Mouse (Mus musculus) right cerebral cortex, adult 2 months (tissue): Measurements from ENCODE around the gene Xpr1.

Experiments used
- DNase-seq, 2 experiments: peaks; one replicate each; pipeline ENCODE4 v3.0.0; 2021 to 2022; ENCODE audit warnings: low spot score in 2 of 2

Xpr1 gene

DNA sequence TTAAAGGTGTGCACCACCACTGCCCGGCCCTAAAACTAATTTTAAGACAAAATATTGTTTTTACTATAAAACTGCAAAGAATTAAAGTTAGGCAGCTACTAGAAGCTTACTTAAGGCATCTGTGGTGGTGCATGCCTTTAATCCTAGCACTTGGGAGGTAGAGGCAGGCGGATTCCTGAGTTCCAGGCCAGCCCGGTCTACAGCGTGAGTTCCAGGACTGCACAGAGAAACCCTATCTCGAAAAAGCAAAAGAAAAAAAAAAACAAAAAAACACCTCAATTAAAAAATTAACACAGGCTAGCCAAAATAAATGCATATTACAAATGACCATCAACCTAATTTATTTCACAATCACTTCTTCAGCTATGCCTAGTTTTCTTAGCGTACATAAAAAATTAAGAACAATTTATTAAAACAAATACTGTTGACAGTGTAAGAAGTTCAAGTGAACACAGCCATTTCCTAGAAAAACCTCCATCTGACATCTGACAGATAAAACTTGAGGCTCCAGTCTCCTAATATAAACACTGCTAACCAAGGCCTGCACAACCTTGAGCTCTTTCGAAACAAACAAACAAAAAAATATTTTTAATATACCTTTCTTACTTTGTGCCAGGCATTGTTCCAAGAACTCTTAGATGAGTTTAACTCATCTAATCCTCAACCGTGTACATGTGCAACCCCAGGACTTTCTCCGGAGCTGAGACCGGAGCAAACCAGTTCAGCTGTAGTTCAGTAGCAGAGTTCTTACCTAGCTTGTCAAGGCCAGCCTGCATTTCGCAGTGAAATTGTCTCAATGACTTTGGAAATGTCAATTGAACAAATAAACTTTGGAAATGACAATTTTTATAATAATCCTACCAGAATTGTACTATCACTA lies 9.3 kb downstream of the Xpr1 start:
- no peak for DNase-seq

DNA sequence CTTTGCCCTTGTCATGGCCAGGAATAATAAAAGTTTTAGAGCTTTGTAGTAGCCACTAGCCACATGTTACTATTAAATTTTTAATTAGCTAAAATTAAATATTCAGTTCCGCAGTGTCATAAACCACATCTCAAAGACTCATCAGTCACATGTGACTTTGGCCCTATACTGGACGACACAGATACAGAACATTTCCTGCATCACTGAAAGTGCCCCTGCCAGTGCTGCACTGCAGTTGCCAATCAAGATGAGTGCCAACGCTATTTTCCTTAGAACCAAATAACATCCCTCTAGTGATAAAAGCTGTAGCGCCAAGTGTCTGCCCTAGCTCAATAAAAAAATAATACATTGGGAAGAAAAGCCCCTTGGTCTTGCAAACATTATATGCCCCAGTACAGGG lies 17.2 kb downstream of the Xpr1 start:
- DNase-seq = no peak

GRCm38 (mm10) chr1:155394829-155395228 lies 22.4 kb downstream of the Xpr1 start:
- DNase-seq = no peak

- no peak for DNase-seq
Observed at GRCm38 (mm10) chr1:155394021-155394420, 23.2 kb downstream of the Xpr1 start.

- no peak for DNase-seq
Observed at GRCm38 (mm10) chr1:155392825-155393224, 24.4 kb downstream of the Xpr1 start.

DNA sequence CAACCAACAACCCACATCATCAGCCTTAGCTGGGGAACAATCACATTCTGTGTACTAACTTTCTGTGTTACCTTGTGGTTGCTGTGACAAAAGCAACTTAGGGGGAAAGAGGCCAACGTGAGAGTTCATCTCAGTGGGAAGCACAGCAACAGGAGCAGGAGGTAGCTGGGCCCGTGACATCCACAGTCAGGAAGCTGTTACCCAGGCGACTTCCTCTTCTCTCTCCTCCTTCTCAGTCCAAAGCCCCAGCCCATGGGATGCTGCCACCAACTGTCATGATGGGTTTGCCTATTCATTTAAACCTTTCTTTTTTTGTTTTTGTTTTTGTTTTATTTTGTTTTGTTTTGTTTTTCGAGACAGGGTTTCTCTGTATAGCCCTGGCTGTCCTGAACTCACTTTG lies 25.7 kb downstream of the Xpr1 start:
- no peak for DNase-seq

DNA sequence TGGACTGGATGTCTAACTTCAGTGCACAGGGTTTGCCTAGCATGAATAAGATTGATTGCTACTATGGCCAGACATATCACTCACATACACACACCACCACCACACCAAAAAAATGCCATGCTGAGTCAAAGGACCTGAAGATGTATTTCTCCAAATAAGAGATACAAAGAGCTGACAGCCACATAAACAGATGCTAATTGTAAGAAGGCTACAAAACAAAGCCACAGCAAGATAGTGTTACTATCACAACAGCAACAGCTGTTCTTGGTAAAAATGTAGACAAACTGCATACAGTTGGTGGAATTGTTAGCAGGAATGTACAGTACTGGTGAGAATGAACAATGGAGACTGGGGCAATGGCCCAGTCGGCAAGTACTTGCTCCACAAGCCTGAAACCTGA lies 28.8 kb downstream of the Xpr1 start:
- no peak for DNase-seq

- DNase-seq = peak in 1 of 2 experiments; percentile 41
Observed at GRCm38 (mm10) chr1:155386551-155386950, 30.7 kb downstream of the Xpr1 start.

- DNase-seq = no peak
Observed at GRCm38 (mm10) chr1:155383319-155384302, 33.6 kb downstream of the Xpr1 start.

DNA sequence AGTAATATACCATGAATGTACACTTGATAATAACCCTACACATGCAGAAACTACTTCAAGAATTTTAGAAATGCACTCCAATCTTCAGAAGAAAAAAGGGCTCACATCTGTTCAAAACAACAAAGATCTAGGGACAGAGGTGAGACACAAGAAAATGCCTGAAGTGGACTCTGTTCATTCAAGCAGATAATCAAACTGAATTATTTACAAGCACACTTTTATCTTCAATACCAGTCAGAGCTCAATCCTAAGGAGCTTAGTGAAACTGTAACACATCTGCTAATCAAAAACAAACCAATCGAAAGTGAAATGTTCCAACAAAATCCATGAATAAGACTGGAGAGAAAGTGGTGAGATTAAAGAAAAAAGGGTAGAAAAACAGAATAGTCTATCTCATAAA lies 35.3 kb downstream of the Xpr1 start:
- no peak for DNase-seq

DNA sequence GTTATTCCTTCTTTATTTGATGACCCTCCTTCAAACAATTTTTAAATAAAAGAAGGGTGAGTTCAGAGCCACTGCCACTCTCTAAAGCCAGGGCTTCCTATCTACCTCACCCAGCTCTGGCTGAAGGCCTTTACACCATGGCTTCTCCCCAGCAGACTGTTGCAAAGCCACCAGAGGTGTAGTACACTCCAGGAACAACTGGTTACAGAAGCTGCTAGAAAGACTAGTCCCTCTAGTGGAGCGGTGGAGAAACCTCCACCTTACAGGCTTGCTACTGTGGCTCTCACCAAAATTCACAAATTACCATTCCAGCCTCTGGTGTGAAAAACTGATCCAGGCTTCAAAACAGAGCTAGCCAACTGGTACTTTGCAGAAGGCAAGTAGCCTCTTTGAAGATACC lies 37.9 kb downstream of the Xpr1 start:
- no peak for DNase-seq

DNA sequence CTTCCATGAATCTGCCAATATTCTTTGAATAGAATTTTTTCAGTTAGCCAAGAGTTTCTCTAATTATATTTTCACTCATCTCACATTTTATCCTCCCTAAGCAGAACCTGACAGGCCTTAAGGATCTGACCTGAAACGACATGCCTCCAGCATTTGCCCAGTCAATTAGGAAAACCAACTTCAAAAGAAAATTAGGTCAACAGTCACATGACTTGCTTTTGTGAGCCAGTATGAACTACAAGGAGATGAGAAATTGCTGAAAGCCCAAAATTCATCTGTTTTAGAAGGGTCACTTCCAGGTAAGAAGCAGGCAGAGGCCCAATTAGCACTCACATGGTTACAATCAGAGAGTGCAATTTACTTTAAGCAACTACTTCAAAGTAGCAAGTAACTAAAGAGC lies 44.4 kb downstream of the Xpr1 start:
- DNase-seq = no peak

DNA sequence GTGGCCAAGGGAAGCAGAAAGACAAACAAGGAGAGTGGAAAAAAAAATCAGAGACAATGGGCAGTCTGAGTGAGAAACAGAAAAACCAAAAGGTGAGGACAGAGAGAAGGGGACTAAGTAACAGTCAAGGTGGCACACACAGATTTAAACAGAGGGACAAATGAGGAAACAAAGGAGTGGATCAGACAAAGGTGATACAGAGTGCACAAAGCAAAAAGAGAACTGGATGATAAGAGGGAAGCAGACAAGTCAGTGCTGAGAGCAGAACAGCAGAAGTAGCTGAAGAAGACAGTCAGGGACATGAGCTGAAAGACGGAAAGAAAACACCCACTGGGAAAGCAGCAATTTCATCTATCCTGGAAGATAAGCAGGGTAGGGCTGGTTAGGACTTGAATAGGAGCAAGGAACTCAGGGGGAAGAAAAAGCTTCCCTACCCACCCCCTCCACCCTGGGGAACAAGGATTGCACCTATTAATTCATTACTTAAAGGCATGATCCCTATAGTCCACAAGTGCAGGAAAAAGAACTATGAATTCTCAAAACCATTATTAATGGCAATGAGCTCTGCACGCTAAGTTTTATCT lies 47.0 kb downstream of the Xpr1 start:
- no peak for DNase-seq

DNA sequence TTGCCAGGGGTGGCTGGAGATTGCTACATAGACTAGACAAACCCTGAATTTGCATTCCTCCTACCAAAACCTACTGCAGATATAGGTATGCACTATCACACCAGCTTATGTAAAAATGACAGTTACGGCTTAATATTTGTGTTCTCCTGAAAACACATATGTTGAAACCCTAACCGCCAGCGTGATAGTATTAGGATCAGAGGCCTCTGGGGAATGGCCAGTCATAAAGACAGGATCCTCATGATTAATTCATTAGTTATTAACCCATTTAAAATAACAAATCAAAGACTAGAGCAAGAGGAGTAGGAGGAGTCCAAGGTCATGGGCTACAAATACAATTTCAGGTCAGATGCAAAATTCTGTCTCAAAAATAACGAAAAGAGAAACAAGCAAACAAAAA lies 50.8 kb downstream of the Xpr1 start:
- DNase-seq = no peak

GRCm38 (mm10) chr1:155361502-155362126 lies 55.6 kb downstream of the Xpr1 start:
- DNase-seq = no peak

- DNase-seq = no peak
Observed at GRCm38 (mm10) chr1:155353096-155353495, 64.1 kb downstream of the Xpr1 start.

- DNase-seq = no peak
Observed at GRCm38 (mm10) chr1:155351527-155351926, 65.7 kb downstream of the Xpr1 start.

DNA sequence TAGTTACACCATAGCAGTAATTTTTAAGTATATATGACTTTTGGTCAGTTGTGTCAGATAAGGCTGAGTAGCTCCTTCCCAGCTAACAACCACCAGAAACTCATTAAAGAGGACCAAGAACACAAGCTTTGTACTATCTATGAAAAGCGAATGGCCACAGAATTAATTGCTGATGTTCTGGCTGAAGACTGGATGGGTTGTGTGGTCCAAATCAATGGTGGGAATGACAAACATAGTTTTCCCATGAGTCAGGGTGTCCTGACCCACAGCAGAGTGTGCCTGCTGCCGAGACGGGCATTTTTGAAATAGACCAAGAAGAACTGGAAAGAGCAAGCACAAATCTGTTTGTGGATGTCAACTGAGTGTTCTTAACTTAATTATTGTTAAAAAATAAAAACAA lies 68.7 kb downstream of the Xpr1 start:
- DNase-seq = no peak

- DNase-seq = no peak
Observed at GRCm38 (mm10) chr1:155347339-155347738, 69.9 kb downstream of the Xpr1 start.

- DNase-seq = no peak
Observed at GRCm38 (mm10) chr1:155344019-155344418, 73.2 kb downstream of the Xpr1 start.

GRCm38 (mm10) chr1:155339622-155340021 lies 77.6 kb downstream of the Xpr1 start:
- DNase-seq = no peak

GRCm38 (mm10) chr1:155337315-155337714 lies 79.9 kb downstream of the Xpr1 start:
- DNase-seq = no peak
